13 mouse cellular contexts compared by ENCODE assay signal in the genomic region with DNA sequence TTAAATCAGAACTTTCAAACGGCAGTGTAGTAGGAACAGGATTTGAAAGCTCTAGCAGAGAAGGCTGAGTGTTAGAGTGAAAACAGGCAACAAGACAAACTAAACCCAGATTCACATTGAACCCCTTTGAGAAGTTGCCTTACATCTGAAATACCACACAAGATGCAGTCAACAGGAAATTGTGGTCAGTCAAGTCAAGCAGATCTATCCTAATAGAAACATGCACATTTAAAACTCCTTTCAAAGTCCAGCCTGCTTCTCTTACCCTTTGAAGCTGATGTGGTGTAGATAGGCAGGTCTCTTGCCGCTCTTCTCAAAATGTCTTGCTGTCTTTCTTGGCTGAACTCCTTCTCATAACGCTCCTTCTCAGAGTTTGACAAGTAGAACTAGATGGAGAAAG.
"Had no signal": no experiment of that assay in that cellular context is flagged by ENCODE, and none has a peak within 500 bp of the region (broad histone marks: within the 10 kb centered on the region; RNA-seq: fewer than 3 reads in every experiment).

No protein-coding gene starts in this region.

- H3K4me3 ChIP-seq: limb, embryonic 15.5 days; liver, embryonic 12.5 days; megakaryocyte, embryonic 14.5 days; midbrain, embryonic 15.5 days; neural tube, embryonic 15.5 days had no signal

- DNase-seq: kidney, adult 11 months; kidney, postnatal 10 days; lung, embryonic 14.5 days; lung, postnatal 10 days; lung, postnatal 4 days; retina, postnatal 1 day; thymus, adult 18-20 months; thymus, postnatal 36 days had no signal

- ATAC-seq: liver, embryonic 12.5 days; midbrain, embryonic 15.5 days had no signal

- H3K27me3 ChIP-seq: limb, embryonic 15.5 days; liver, embryonic 12.5 days; megakaryocyte, embryonic 14.5 days; midbrain, embryonic 15.5 days; neural tube, embryonic 15.5 days had no signal

- H3K4me1 ChIP-seq: limb, embryonic 15.5 days; midbrain, embryonic 15.5 days; neural tube, embryonic 15.5 days had no signal

- H3K27ac ChIP-seq: limb, embryonic 15.5 days; liver, embryonic 12.5 days; midbrain, embryonic 15.5 days; neural tube, embryonic 15.5 days had no signal
